Mouse (Mus musculus): ENCODE measurements around the gene Zfp229. TPM values are rescaled to one million over a fixed set of nuclear protein-coding genes. Genes with fewer than 3 reads are reported as not detected.

Gene Zfp229
- total and polyA plus RNA-seq, 3 experiments: 2.3 to 2.6 TPM; not detected in 1

- TF ChIP-seq TBP (IDR thresholded peaks at IDR 0.05; ENCODE audit: low read depth, low read length): peak; percentile 83; the same call in 1 of the 2 replicates
- TF ChIP-seq KAT2A (conservative IDR thresholded peaks at IDR 0.05; ENCODE audit: low read depth, low read length): no peak; the same call in 1 of the 2 replicates
These were observed 3.0 kb downstream of the Zfp229 start (continued) for GRCm38 (mm10) chr17:21733529-21734031.

DNA sequence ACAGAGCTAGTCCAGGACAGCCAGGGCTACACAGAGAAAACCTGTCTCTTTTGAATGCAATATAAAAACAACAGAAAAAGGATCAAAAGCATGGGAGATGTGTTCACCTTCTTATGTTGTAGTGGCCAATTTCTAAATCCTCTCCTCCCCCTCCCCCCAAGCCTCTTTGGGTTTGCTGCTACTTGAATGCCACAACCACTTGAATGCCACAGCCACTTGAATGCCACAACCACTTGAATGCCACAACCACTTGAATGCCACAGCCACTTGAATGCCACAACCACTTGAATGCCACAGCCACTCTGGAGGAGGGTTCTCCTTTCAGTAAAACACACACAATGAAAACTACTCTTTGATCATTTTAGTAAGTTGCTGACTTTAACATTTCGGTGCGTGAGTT is 22.2 kb downstream of the Zfp229 start:
- no peak for TF ChIP-seq CTCF (IDR thresholded peaks at IDR 0.05 in 2 of 3, conservative IDR thresholded peaks at IDR 0.05 in 1 of 3; ENCODE audit: control insufficient read depth in 1 of 3, insufficient read depth in 1 of 3, low read depth in 2 of 3, low read length in 3 of 3, poor library complexity in 1 of 3, severe bottlenecking in 1 of 3)
- no peak for TF ChIP-seq SIN3A (IDR thresholded peaks at IDR 0.05; ENCODE audit: low read length)
- no peak for TF ChIP-seq USF2 (IDR thresholded peaks at IDR 0.05; ENCODE audit: borderline replicate concordance in 1 of 2, insufficient read depth in 1 of 2, low read depth in 1 of 2, low read length in 2 of 2)
- TF ChIP-seq POLR2AphosphoS2 (IDR thresholded peaks at IDR 0.05; ENCODE audit: low read length): no peak
- TF ChIP-seq ELF1 (IDR thresholded peaks at IDR 0.05; ENCODE audit: low read depth, low read length): no peak
- TF ChIP-seq ZKSCAN1 (IDR thresholded peaks at IDR 0.05; ENCODE audit: low read depth, low read length): no peak
- no peak for TF ChIP-seq NRF1 (IDR thresholded peaks at IDR 0.05; ENCODE audit: insufficient read depth, low read depth, low read length, poor library complexity, severe bottlenecking)

GRCm38 (mm10) chr17:21753342-21754208 is 23.0 kb downstream of the Zfp229 start:
- Histone ChIP-seq H3K9ac (ENCODE audit: control insufficient read depth, low read depth, low read length, poor library complexity, severe bottlenecking) (no peak overlapping the region), H3K9me3 (replicated peaks; ENCODE audit: insufficient read depth, low read length) (no peaks in the 10 kb centered on the region), H3K27ac (ENCODE audit: control insufficient read depth, low read depth, low read length) (no peak overlapping the region), H3K4me3 (ENCODE audit: control insufficient read depth in 1 of 2, insufficient read depth in 1 of 2, low read depth in 2 of 2, low read length in 2 of 2) (no peak overlapping the region), H3K36me3 (ENCODE audit: control insufficient read depth in 1 of 2, insufficient read depth in 2 of 2, low read length in 2 of 2) (no peaks in the 10 kb centered on the region), H3K4me1 (ENCODE audit: control insufficient read depth in 1 of 2, insufficient read depth in 2 of 2, low read length in 2 of 2) (no peaks in the 10 kb centered on the region), H3K27me3 (ENCODE audit: control insufficient read depth in 1 of 2, insufficient read depth in 2 of 2, low read length in 2 of 2) (no peaks in the 10 kb centered on the region), H3K79me2 (ENCODE audit: control insufficient read depth, insufficient read depth, low read length, poor library complexity) (no peaks in the 10 kb centered on the region)
- TF ChIP-seq POLR2AphosphoS2 (IDR thresholded peaks at IDR 0.05; ENCODE audit: low read length) (no peak), ZMIZ1 (IDR thresholded peaks at IDR 0.05; ENCODE audit: low read depth, low read length) (no peak), MEF2A (IDR thresholded peaks at IDR 0.05; ENCODE audit: extremely low read depth, insufficient replicate concordance, low read depth, low read length, poor library complexity, severe bottlenecking) (no peak), NELFE (IDR thresholded peaks at IDR 0.05; ENCODE audit: low read depth, low read length) (no peak), RCOR1 (IDR thresholded peaks at IDR 0.05; ENCODE audit: low read depth, low read length) (no peak), ELF1 (IDR thresholded peaks at IDR 0.05; ENCODE audit: low read depth, low read length) (no peak), BHLHE40 (IDR thresholded peaks at IDR 0.05; ENCODE audit: borderline replicate concordance, low read depth, low read length) (no peak), ZC3H11A (IDR thresholded peaks at IDR 0.05; ENCODE audit: low read depth, low read length) (no peak), MAZ (IDR thresholded peaks at IDR 0.05; ENCODE audit: low read depth, low read length) (no peak), MAX (IDR thresholded peaks at IDR 0.05; ENCODE audit: low read length) (no peak), RAD21 (IDR thresholded peaks at IDR 0.05; ENCODE audit: low read depth, low read length) (no peak), TAL1 (IDR thresholded peaks at IDR 0.05; ENCODE audit: low read length) (no peak), GABPA (IDR thresholded peaks at IDR 0.05; ENCODE audit: low read depth, low read length) (no peak), ZKSCAN1 (IDR thresholded peaks at IDR 0.05; ENCODE audit: low read depth, low read length) (no peak), TBP (IDR thresholded peaks at IDR 0.05; ENCODE audit: low read depth, low read length) (no peak), CTCF (IDR thresholded peaks at IDR 0.05 in 2 of 3, conservative IDR thresholded peaks at IDR 0.05 in 1 of 3; ENCODE audit: control insufficient read depth in 1 of 3, insufficient read depth in 1 of 3, low read depth in 2 of 3, low read length in 3 of 3, poor library complexity in 1 of 3, severe bottlenecking in 1 of 3) (no peak), CHD2 (IDR thresholded peaks at IDR 0.05; ENCODE audit: low read length) (no peak)
- DNase-seq (ENCODE audit: low read depth, low spot score): no peak

More for the DNA sequence above, 22.2 kb downstream of the Zfp229 start:
- H3K9ac ChIP-seq (ENCODE audit: control insufficient read depth, low read depth, low read length, poor library complexity, severe bottlenecking): no peak overlapping the region
- no peaks in the 10 kb centered on the region for H3K27me3 ChIP-seq (ENCODE audit: control insufficient read depth in 1 of 2, insufficient read depth in 2 of 2, low read length in 2 of 2)
- no peaks in the 10 kb centered on the region for H3K79me2 ChIP-seq (ENCODE audit: control insufficient read depth, insufficient read depth, low read length, poor library complexity)
- H3K4me3 ChIP-seq (ENCODE audit: control insufficient read depth in 1 of 2, insufficient read depth in 1 of 2, low read depth in 2 of 2, low read length in 2 of 2): no peak overlapping the region
- no peaks in the 10 kb centered on the region for H3K9me3 ChIP-seq (replicated peaks; ENCODE audit: insufficient read depth, low read length)
- H3K36me3 ChIP-seq (ENCODE audit: control insufficient read depth in 1 of 2, insufficient read depth in 2 of 2, low read length in 2 of 2): no peaks in the 10 kb centered on the region
- no peaks in the 10 kb centered on the region for H3K4me1 ChIP-seq (ENCODE audit: control insufficient read depth in 1 of 2, insufficient read depth in 2 of 2, low read length in 2 of 2)
- DNase-seq (ENCODE audit: low read depth, low spot score): no peak
- no peak overlapping the region for H3K27ac ChIP-seq (ENCODE audit: control insufficient read depth, low read depth, low read length)

Measured in MEL (cell line).